Mouse (Mus musculus) left cerebral cortex, adult 2 months (tissue): ENCODE measurements around the gene Slc12a3. TPM values are rescaled to one million over a fixed set of nuclear protein-coding genes. Genes with fewer than 3 reads are reported as not detected.

Experiments used
- DNase-seq, 2 experiments: peaks; one replicate each; pipeline ENCODE4 v3.0.0; 2021 to 2022; ENCODE audit warnings: low spot score in 2 of 2, mixed read lengths in 1 of 2; ENCODE audit errors: extremely low spot score in 1 of 2
- H3K27ac ChIP-seq: fragments of 200-600 bp; 2 replicates; pipeline ENCODE4 v1.8.1; 2022
- H3K4me3 ChIP-seq: fragments of 200-600 bp; 2 replicates; pipeline ENCODE4 v1.8.1; 2022
- CTCF ChIP-seq: fragments of 200-600 bp; IDR thresholded peaks from 2 replicates; pipeline ENCODE4 v1.8.1; 2022; ENCODE audit warnings: antibody characterized with exemption, mild to moderate bottlenecking, moderate library complexity
- intact Hi-C: fragments of 180-260 bp; cut with DNase I; formaldehyde crosslinking; loops from one replicate; pipeline ENCODE4 v1.15.1; 2025
- total RNA-seq, 2 experiments: library from RNA; stranded (reverse); gene quantifications; 2 replicates each; pipeline ENCODE4 v1.2.3; 2021

Slc12a3 gene
- total RNA-seq, 2 experiments from 2014 or later = 0.29 to 0.68 TPM

DNA sequence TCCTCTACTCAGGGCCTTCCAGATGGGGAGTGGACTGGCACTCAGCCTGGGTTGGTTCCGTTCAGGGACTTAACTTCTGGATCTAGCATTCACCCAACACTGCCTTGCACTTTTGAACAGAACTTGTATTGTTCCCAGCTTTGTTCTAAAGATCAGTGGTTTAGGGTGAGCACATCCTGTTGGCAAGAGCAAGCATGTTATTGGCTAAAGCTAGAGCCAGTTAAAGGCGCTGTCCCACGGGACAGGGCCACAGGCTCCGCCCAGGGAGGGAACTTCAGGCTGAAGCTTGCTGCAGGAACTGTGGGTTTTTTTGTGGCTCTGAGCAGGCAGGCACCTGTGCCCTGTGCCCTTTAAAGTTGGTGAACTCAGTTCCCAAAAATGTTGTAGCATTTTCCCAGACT is 34.3 kb downstream of the Slc12a3 start:
- DNase-seq = no peak
- intact Hi-C loops = no loop called here
- H3K4me3 ChIP-seq = no peak overlapping the region
- TF ChIP-seq CTCF = no peak
- peak overlapping the region; percentile 71; the same call in 1 of the 2 replicates for H3K27ac ChIP-seq

DNA sequence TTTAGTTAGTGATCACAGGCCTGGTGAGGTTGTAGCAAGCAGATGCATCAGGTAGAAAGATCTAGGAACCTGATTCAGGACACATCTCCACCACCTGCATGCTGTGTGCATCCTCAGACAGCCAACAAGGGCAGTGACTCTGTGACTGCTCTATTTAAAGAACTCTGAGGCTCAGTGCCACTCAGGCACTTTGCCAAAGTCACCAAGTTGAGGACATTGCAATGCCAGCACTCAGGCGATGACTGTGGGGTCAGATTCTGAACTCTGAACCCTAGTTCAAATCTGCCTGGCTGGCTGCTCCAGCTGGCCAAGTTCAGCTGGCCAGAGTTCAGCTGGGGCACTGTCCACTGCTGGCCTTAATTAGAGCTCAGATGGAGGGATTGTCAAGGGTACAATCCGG is 34.9 kb downstream of the Slc12a3 start:
- peak overlapping the region; percentile 56 for H3K27ac ChIP-seq
- no peak for DNase-seq
- TF ChIP-seq CTCF = no peak
- H3K4me3 ChIP-seq = no peak overlapping the region
- intact Hi-C loops = no loop called here

GRCm38 (mm10) chr8:94364686-94365312 is 35.8 kb downstream of the Slc12a3 start:
- no peak for TF ChIP-seq CTCF
- DNase-seq = no peak
- Histone ChIP-seq H3K27ac (no peak overlapping the region), H3K4me3 (no peak overlapping the region)
- intact Hi-C loops = no loop called here

DNA sequence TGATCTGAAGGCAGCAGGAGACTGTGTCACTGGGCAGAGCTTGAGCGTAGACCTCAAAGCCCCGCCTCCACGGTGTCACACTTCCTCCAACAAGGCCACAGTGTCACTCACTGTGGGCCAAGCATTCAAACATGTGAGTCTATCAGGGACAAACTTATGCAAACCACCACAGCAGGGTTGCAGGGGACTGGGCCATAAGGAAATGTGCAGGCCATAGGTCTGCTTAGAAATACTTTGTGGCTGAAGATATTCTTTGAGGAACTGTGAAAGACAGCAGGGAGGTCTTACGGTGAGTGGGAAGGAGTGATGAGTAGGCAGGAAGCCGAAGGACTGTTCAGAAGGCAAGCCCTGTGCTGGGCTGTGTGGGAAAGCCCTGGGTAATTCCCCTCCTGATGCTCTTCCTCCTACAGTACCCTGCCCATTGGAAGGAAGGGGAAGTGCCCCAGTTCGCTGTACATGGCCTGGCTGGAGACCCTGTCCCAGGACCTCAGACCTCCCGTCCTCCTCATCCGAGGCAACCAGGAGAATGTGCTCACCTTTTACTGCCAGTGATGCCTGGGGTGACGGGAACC is 36.5 kb downstream of the Slc12a3 start:
- H3K27ac ChIP-seq = no peak overlapping the region
- DNase-seq = no peak
- H3K4me3 ChIP-seq = no peak overlapping the region
- no peak for TF ChIP-seq CTCF
- intact Hi-C loops = no loop called here

- no peak for DNase-seq
- intact Hi-C loops = no loop called here
- TF ChIP-seq CTCF = no peak
These were observed 41.8 kb downstream of the Slc12a3 start for GRCm38 (mm10) chr8:94370839-94371238.

GRCm38 (mm10) chr8:94372955-94373599 is 44.1 kb downstream of the Slc12a3 start:
- Histone ChIP-seq H3K4me3 (no peak overlapping the region), H3K27ac (no peak overlapping the region)
- intact Hi-C loops = no loop called here
- no peak for TF ChIP-seq CTCF
- no peak for DNase-seq

More at GRCm38 (mm10) chr8:94370839-94371238, 41.8 kb downstream of the Slc12a3 start:
- Histone ChIP-seq H3K27ac (no peak overlapping the region), H3K4me3 (no peak overlapping the region)

DNA sequence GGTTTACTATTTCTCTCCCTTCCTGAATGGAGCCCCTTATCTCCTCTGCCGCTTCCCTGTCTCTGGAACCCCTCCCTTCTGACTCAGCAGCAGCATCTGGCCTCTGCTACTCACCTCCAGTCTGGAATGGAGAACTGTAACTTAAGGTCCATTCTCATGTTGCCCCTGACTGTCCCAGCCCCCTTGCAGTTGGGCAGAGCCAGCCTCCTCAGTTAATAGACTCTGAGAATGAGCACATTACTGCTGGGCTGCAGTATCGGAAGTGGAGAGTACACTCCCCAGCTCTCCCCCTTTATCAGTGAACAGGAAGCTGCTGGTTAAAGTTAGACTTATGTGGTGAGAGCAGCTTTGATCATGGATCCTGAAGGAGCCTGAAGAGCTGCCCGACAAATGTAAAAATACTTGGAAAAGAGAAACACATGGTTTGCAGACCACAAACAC is 46.6 kb downstream of the Slc12a3 start:
- DNase-seq = no peak
- no peak for TF ChIP-seq CTCF
- Histone ChIP-seq H3K4me3 (no peak overlapping the region), H3K27ac (no peak overlapping the region)
- intact Hi-C loops = no loop called here

GRCm38 (mm10) chr8:94376176-94376575 is 47.2 kb downstream of the Slc12a3 start:
- no peak for TF ChIP-seq CTCF
- H3K27ac ChIP-seq = no peak overlapping the region
- DNase-seq = no peak
- no peak overlapping the region for H3K4me3 ChIP-seq
- intact Hi-C loops = no loop called here

DNA sequence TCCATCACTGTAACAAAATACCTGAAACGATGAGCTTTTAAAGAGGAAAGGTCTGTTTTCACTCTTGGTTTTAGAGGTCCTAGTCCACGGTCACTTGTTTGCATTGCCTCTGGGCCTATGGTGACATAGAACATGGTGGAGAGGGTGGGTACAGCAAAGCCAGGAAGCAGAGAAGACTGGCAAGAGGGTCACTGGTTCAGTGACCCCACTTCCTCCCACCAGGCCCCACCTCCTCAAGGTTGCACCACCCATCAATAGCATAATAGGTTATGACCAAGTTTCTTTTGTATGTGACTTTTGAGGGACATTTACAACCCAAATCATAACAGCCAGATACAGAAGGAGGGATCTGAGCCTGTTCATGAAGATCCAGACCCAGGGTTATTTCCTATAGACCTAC is 47.6 kb downstream of the Slc12a3 start:
- H3K4me3 ChIP-seq = no peak overlapping the region
- intact Hi-C loops = no loop called here

GRCm38 (mm10) chr8:94377031-94377430 is 48.0 kb downstream of the Slc12a3 start:
- DNase-seq = no peak
- TF ChIP-seq CTCF = no peak
- intact Hi-C loops = no loop called here
- Histone ChIP-seq H3K4me3 (no peak overlapping the region), H3K27ac (no peak overlapping the region)

More for the DNA sequence above, 47.6 kb downstream of the Slc12a3 start:
- DNase-seq = no peak
- no peak overlapping the region for H3K27ac ChIP-seq
- TF ChIP-seq CTCF = no peak

DNA sequence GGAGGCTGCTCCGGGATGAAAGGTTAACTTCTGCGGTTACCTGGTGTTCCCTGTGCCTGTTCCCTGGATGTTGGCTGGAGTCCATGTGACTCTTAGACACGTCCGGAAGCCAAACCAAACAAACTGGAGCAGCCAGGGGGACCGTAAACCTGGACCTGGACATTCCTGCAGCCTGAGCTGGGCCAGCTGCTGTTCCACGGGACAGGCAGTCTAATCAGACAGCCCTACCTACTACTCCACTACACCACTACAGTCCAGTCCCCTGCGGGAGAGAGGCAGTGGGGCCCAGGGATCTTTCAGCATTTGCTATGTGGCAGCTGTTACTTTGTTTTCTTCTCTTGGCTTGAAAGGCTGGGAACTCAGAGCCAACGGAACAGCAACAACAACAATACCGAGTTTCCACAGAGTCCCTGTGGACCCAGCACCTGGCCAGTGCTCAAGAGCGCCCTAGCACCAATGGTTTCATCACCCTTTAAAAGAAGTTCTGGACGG is 48.8 kb downstream of the Slc12a3 start:
- DNase-seq = no peak
- intact Hi-C loops = no loop called here
- no peak for TF ChIP-seq CTCF
- Histone ChIP-seq H3K4me3 (no peak overlapping the region), H3K27ac (no peak overlapping the region)

DNA sequence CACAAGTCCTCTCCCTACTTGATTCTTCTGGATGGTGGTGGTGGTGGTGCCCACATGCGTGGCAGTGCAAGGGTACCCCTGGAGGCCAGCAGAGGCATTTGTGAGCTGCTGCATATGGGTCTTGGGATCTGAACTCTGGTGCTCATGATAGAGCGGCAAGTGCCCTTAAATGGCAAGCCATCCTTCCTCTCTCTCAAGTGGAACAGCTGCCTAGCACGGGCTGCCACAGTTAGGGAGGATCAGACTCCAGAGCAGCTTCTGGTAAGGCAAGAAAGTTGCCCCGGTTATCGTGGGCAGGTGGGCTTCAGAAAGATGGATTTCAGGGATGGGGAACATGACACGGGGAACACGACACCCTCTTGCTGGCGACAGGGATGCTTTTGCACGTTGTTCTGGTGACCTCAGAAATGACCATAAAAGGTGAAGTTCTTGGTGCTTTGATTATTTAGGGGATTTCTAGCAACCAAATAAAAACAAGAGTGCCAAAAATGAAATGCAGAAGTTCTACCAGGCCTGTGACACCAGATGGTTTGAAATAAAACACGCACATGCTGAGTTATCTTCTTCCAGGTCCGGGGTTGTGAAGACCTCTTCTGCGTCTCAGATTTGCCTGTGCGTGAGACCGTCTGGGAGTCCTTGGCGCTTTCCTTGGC is 49.9 kb downstream of the Slc12a3 start:
- peak; percentile 2 for TF ChIP-seq CTCF
- no peak for DNase-seq
- Histone ChIP-seq H3K27ac (no peak overlapping the region), H3K4me3 (no peak overlapping the region)
- intact Hi-C loops = no loop called here
